Mouse (Mus musculus) kidney, postnatal 4 days (tissue): ENCODE measurements at regions not wholly inside any gene's neighbourhood (a gene's known extent, or its start where the extent isn't known, plus 50 kb on each side); places are given as distances from the start of the nearest gene placed in this dataset.

Experiments
- DNase-seq, 2 experiments: peaks; one replicate each; pipeline ENCODE4 v3.0.0; 2021; ENCODE audit warnings: mixed read lengths in 2 of 2

DNA sequence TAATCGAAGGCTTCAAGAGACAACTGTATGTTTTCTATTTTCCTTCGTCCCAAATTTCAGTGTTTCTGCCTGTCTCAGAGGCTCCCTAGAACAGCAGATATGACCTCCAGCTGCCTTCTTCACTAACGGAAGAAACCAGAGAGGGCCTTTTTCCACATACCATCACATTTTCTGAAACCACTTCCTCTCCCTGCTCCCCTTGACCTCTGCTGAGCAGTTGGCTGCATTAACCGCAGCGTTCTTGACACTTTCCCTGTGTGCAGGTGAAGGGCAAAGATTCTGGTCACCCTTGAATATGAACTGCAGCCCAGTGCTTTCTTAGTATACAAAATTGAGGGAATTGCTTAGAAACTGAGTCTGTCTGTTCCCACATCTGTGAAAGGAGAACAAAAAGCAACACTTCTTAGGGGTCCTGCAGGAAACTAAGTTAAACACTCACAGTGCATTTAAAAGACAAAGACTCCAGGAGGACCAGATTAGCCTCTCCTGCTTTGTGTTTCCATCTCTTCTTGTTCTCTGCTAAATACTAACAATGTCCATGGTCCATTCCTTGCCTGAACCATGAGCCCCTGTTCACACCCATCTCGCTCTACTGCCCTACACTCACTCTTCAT, 98.4 kb downstream of the Akap11 start:
- DNase-seq: no peak

DNA sequence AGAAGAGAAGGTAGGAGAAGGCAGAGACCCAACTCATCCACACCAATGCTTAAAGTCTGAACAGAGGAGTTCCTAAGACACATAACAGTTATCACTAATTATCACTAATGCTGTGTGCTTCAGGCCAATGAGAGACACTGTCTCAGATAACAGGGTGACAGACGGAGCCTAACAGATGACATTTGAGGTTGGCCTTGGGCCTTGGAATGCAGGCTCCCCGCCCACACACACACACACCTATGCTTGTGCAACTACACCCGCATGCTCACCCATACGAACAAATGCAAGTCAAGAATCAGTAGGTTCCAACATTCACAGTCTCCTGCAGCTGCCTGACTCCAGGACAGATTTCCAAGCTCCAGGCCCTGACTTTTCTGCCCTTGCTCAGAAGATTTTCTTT, 100.0 kb downstream of the Akap11 start:
- DNase-seq: no peak

DNA sequence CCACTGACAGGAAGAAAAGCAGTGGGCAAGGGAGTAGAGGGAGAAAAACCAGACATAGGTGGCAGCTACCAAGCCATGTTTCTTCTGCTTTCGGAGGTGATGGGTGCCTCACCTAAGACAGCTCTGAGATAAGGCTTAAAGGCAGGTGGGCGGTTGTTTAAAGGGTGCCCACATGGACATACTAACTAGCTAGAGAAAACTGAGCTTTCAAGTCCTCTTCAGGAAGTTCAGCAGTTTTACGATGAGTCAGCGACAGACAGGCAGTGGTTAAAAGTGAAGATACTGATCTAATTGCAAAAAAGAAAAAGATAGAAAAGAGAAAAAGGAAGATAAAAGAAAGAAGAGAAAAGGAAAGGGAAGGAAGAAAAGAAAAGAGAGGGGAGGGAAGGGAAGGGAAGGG, 100.6 kb downstream of the Akap11 start:
- DNase-seq: no peak

DNA sequence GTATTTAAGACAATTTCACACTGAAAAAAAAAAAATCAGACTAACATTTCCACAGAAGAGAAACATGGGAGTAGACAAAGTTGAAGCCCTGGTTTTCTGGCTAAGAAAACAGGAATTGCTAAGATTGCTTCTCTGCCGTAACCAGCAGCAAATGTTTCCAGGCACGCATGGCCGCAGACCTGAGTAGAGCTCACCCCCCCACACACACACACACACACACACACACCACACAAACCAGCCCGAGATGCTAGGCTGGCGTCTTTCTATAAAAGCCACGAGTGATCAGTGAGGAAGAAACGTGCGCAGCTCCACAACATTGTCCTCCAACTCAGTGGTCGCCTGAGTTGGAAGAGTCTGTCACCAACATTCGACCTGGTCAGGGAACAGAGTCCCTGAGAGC, 101.0 kb downstream of the Akap11 start:
- no peak for DNase-seq

DNA sequence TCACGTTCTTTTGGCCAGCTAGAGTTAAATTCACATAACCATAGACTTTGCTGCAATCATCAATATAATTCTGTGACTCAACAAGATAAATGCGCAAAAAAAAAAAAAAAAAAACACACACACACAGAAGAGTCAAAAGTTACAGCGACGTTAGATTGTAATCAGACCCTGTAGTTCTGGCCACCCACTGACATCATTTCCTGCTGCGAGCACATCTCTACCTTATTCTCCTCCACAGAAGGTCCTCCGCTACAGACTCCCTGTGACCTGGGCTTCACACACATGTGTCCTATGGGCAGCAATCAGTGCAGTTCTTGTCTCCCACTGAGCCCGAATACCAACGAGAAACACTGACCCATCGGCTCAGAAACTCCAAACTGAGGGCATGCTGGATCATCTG, 101.9 kb downstream of the Akap11 start:
- DNase-seq: no peak

DNA sequence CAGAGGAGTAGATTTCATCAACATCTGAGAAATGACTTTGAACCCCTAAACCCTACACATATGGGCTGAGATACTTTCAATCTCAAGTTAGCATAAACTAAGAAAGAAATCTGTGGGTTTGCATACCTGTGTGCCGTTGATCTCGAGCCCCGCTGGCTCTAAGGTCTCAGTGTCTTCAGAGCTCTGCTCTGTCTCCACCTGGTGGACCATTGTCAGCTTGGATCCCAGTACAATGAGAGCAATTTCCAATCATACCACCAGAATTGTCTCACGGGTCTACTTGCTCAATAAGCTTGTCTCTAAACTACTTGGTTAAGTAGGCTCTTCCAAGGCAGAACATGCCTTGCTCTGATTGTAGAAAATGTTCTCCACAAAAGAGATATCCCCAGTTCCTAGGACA, 102.5 kb downstream of the Akap11 start:
- DNase-seq: no peak

DNA sequence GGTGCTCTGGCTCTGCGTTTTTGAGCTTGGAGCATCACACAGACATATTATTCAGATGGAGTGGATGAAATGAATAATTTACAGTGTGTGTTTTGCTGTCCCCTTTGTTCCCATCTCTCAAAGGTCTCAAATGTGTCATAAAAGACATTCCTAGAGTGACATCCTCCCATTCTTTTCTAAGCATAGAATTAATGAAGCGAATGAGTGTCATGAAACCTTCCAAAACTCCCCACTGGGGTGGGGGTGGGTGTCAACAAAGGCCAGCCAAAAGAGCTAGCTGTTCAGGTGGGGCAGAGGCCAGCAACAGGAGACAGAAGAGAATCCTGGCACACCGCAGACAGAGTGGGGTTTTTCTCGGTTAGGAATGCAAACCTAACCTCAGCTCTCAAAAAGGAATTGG, 104.1 kb downstream of the Akap11 start:
- no peak for DNase-seq

DNA sequence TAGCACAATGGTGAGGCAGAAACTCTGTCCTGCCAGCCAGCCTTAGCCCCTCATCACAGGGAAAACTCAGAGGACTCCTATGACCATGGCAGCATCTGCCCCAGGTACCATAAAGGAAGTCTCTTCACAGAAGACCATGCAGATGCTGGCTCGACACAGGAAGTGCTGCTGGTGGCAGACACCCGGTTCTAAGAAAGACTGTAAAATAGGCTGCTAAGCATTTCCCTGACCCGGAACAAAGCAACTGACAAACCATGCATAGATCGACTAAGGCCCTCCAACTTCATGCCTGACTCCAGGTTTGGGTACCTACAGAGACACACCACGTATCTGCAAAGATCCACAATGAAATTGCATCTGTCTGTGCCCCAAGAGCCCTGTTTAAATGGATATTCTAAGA, 104.7 kb downstream of the Akap11 start:
- no peak for DNase-seq

DNA sequence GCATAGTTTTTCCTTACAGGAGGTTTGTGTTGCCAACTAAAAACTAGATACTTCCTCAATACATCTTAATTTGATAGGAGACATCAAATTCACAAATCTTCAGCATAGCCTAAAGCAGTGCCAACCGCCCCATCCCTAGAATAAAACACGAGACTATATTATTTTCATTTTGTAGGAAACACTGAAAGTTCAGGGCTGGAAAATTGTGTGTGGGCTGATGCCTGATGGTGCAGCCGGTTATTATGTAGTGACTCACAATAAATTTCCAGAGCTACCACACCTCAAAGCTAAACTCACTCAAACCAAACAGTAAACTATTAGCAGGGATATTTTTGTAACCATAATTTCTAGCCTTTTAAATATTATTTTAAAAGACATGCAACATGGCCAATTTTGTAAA, 105.2 kb downstream of the Akap11 start:
- no peak for DNase-seq

DNA sequence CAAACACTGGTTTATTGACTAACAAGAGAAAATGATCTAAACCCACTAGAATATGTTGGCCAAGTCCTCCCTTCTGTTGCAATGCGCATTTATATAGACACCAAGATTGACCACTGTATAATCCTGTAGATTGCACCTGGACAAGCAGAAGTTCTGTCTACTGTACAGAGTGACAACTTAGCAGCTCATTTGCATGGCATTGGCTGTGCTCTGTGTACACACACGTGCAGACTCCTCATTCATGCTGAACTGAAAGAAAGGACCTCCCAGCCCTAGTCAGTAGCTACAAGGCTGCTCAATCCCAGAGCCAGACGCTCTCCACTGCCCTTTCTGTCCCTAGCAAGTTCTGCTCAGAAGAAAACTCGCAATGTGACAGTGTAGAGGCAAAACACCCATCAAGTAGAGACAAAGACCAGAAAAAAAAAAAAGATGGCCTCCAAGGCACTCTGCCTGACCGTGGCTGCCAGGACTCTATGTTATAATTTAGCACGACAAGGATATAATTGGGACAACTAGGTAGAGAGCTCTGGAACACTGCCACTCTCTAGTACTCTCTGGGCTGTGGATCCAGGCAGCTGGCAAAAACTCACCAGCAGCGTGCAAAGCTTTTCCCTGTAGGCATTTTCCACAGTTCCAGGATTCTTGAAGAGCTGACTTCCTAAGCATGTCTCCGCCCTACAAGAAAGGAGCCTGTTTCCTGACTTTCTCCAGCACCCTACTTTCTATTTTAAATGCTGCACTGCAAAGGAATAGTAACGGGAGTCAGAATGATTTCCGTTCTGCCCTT, 108.2 kb downstream of the Akap11 start:
- no peak for DNase-seq

DNA sequence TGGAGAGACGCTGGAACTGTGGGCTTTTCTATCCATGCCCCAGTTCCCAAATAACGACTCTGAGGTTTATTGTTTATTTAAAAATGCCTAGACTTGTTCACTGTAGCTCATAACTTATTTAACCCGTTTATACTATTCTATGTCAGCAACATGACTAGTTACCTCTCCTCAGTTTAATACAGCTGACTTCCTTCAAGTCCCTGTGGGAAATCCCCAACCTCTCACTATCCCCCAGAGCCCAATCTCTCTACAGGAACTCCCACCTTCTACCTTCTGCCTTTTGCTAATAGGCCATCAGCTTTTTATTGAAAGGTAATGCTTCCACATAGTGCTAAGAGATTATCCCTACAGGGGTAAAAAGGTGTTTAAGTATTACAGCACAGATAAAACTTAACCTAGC, 109.5 kb downstream of the Akap11 start:
- no peak for DNase-seq

DNA sequence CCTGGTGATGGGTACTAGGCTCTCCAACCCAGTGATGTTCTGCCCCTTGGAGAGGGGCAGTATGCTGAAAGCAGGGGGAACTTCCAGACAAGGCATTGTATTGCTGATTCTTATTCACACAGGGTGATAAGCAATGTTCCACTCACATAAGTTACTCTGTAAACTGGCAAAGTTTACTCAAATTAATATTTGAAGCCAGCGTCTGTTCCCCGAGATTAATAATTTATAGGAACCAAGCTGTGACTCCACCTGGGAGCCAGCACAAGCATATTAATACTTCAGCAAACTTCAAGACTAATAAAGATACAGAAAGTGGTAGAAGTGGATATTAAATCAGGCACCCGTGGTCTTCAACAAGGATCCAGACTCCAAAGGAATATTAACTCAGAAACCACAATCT, 114.0 kb downstream of the Akap11 start:
- no peak for DNase-seq

DNA sequence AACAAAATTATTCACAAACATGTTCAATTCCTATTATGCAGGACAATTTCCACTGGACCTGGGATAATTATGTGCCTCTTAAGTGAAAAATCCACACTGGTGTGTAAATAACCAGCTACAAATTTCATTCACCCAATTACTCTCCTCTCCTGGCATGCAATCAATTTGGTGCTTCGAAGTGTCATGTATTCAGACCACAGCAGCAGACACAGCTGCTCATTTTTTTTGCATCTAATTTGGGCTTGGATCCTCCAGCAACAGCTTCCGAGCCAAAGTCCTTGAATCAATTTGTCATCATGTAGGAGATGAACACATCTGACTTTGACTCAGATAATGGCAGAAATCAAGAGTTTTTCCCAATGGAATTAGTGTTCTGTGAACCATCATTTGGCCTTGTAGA, 113.1 kb upstream of the Tnfsf11 start:
- DNase-seq: no peak

DNA sequence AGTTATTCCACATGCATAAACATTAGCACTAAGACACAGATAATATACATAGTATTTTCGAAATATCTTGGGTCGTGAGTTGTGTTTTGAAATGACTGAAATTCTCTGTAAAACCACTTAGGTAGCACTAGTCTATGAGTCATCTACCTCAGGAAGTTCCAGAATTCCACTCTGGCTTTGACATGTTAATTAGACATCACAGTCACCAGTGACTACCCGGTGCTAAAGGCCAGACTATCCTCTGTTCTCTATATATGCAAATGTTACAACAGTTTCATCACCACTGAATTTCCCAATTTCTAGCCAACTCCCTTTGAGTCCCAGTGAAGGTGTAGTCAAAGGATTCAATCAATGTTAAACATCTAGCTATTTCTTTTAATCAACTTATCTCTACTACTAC, 112.3 kb upstream of the Tnfsf11 start:
- DNase-seq: no peak

DNA sequence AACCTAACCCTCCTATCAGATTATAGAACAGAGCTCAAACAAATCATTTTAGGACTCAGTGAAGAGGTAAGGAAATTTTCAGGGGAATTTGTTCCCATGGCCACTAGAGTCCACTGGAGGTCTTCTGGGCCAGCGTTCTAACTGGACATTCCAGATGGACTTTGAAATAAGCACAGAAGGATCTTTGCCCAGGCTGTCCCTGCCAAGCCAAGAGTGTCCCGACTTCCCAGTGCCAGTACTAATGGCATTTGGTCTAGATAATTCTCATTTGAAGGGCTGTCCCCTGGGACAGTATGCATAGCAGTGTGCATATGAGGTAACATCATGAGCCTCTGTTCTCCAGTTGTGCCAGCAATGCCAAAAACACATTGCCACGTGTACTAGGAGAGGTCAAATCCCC, 97.7 kb upstream of the Tnfsf11 start:
- no peak for DNase-seq

DNA sequence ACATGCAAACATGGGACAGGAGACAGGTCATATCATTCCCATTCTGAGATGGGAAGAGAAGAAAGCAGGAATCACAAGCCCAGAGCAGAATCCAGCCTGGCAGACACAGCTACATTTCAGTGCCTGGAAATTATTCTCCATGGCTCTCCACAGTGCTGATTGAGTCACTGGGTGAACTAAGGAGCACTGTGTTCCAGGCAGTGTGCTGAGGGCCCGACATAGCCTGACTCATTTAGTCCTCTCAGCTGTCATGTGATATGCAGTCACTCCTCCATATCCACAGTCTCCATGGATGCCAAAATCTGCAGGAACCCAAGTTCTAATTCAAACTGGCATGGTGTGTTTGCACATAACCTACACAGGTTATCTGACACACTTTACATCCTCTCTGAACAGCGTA, 90.1 kb upstream of the Tnfsf11 start:
- DNase-seq: no peak

DNA sequence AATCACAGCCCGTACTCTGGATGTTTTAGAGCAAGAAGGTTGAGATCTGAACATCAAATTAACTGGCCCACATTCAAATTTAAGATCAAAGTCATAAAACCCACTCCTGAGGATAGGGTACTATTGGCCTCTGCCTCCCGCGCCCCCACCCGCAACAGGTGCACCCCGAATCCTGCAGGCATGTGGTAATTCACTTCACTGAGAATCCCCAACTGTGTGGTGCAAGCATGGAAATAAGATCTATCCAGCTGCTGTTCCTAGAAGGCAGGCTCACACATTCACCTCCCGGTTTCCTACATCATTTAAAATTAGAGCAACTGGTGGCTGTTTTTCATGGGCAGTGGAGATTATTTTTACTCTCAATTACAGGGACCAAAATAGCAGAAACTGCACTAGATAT, 87.8 kb upstream of the Tnfsf11 start:
- no peak for DNase-seq

DNA sequence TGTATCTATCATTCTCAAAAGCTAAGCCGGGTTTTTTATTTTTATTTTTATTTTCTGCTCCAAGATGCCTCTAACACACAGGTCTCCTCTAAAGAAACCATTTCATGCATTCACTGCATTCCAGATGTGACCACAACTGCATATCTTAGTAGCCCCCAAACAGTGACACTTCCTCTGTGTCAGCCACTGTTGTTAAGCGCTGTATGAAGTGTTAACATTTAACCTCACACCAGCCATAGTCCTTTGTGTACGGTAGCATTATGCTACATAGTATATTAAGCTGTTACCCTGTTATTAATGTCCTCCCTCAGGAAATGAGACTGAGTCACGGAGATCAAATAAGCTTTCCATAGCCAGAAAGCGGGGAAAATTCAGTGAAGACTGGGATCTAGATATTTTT, 79.2 kb upstream of the Tnfsf11 start:
- DNase-seq: no peak

DNA sequence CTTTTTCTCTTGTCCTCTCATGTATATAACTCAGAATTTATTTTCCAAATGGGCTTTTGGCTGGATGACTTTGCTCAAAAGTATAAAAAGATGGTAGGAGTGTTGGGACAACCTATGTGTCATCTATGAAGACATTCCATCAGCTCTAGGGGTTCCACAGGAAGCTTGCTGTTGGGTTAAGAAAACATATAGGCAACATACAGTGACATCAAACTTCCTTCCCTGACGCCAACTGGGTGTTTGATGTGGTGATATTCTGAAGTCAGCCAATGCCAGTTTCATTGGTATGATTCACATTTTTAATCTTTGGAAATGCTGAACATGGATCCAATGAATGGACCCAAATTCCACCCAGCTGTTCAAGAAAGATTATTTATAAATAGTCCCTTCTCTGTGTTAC, 76.5 kb upstream of the Tnfsf11 start:
- no peak for DNase-seq

DNA sequence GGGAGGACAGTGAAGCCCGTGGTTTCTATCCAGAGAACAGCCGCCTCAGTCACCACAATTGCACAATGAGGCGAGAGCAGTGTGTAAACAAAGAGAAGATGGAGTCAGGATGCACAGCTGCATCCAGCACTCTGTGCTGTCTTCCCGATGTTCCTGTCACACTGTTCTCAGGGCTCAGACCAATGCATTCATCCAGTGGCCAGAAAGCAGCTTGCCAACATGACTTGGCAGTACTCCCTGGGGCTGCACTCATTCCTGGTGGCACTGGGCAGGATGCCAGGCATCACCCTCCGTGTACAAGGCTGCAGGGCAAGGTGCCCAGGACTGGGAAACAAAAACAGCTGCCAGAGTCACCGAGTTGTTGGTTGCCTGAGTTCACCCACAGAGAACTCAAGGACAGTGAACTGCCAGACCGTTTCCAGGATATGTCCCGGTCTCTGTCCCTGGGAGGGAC, 75.4 kb upstream of the Tnfsf11 start:
- DNase-seq: peak; percentile 70 to 79

DNA sequence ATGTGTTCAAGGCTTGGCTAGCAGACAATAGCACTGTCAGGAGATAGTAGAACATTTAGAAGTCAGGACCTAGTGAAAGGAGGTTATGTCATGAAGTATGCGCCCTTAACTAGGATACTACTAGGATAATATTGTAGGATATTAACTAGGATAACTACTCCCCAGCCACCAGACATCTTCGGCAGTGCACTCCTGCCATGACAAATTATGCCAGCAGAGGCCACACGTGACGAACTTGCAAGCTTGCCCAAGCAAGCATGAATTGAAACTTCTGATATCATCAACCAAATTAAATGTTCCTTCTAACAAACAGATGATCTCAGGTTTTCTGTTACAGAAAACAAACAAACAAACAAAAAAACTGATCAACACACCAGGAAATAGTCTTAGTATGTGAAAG, 72.2 kb upstream of the Tnfsf11 start:
- DNase-seq: no peak

DNA sequence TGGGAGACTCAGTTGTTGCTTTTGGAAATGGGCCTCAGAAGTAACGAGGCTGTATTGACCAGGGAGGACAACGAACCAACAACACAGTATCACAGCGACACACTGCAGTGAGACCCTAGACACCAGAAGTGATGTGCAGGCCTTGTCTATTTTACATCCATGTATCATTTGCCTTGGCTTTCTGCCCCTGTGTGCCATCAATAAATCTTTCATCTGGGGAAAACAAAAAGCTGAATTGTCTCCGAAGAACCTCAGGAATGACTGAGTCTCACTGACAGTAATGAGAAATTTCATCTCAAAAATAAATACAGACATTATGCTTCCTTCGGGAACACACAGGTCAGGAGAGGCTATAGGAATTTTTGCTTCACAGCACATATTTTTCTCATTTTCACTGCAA, 68.7 kb upstream of the Tnfsf11 start:
- DNase-seq: no peak

DNA sequence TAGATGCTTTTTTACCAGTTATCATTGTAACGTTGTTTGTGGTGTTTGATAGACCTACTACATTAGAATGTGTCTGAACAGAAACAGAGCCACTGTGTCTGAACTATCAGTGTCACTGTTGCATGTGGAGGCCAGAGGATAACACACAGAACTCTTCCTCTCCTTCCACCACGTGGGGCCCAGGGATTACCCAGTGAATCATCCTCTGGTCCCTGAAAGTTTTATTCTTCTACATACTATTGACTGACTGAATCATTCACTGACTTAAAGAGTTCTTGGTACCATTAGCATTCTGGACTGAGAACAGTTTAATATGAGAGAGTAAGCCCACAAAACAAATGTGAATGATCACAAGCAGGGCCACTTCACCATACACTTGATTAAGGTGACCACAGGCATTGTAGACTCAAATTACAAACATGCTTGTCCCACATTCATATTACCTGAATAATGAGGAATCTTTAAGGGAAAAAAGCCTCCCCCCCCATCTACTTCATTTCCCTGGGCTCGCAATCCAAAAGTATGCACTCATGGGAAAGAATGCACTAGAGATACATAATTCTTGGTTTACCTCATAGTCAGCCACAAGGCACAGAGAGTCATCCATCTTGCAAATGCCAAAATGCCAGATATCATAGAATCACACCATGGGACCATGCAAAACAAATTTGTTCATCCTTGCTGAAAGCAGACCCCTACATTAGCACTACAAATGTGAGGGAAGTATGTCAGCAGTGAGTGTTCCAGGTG, 68.1 kb upstream of the Tnfsf11 start:
- DNase-seq: no peak

DNA sequence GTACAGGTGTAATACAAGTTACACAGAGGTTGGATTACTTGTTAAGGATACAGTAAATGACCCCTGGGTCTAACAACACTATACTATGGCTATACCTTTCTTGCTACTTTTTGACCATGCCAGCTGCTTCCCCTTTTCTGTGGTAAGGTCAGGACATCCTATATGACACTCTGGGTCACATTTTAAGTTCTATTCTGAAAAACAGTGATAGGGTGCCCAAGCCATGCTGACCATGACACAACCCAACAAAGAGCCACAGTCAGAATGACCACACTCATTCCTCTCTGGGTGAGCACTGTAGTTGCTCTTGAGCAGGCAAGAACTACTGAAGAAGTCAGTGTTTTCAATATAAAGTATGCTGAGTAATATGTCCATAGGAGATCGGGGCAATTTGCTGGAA, 64.3 kb upstream of the Tnfsf11 start:
- no peak for DNase-seq
